ENCODE assay signal across 8 mouse cellular contexts in the genomic region with DNA sequence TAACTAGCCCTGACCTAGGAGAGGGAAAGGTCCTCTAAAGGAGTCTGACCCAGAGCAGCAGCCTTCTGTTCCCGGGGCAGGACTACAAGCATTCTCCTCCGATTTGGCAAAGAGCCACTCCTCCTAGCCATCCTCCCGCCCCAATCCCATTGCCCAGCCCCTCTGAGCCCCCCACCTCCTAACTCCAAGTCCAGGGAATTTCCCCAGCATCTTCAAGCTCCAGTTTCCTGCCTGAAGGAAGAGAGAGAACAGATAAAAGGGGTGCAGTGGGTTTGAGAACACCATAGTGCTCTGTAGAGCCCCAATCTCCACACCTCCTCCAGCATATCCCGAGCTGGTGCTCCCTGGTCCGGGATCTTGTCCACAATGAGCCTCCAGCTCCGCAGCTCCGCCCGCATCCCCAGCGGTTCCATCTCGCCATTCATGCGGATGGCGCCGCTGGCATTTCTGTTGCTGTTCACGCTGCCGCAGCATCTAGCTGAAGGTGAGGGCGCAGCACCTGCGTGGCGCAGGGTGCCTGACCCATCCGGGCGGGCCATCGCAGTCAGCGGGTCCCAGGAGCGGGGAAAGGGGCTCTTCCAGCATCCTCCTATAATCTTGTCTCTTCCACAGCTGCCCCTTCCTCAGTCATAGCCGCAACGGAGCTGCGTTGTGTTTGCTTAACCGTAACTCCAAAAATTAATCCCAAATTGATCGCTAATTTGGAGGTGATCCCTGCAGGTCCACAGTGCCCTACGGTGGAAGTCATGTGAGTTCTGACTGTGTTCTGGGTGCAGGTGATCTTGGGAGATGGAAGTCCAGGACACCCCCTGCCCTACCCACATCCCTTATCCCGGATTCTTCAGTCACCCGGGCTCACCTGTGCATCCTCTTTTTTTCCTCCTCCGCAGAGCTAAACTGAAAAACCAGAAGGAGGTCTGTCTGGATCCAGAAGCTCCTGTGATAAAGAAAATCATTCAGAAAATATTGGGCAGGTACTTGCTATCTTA. TPM values are rescaled to one million over a fixed set of nuclear protein-coding genes. Genes with fewer than 3 reads are reported as not detected.
A peak's percentile ranks its signal among the peaks of the same experiment; 100 is the strongest.
DNase-seq lines count a peak whose midpoint lies in the region; ATAC-seq and TF ChIP-seq lines count a peak whose summit lies in the region.

A gene (plus strand): TSS at position 284 of the 989 bp plus-strand sequence.

- no peak within 1 kb of the TSS for H3K9ac ChIP-seq in embryonic facial prominence, embryonic 15.5 days
- peak within 1 kb of the TSS; percentile 31; the same call in 1 of the 2 replicates for H3K9ac ChIP-seq in intestine, embryonic 15.5 days

- H3K4me3 ChIP-seq in E14TG2a.4 (replicated peaks; ENCODE audit: low read length) = peak within 1 kb of the TSS; percentile 77
- peak within 1 kb of the TSS; percentile 31 for H3K4me3 ChIP-seq in embryonic facial prominence, embryonic 15.5 days (replicated peaks)
- H3K4me3 ChIP-seq in intestine, embryonic 15.5 days (replicated peaks) = peak within 1 kb of the TSS; percentile 36

- H3K36me3 ChIP-seq in E14TG2a.4 (ENCODE audit: insufficient read depth, low read length) = no peaks in the 10 kb centered on the region
- H3K36me3 ChIP-seq in embryonic facial prominence, embryonic 15.5 days = no peaks in the 10 kb centered on the region
- no peaks in the 10 kb centered on the region for H3K36me3 ChIP-seq in intestine, embryonic 15.5 days

- H3K4me1 ChIP-seq in E14TG2a.4 (replicated peaks; ENCODE audit: low read depth, low read length) = peaks cover 24% of the 10 kb centered on the region
- H3K4me1 ChIP-seq in embryonic facial prominence, embryonic 15.5 days = peaks cover 26% of the 10 kb centered on the region
- peaks cover 18% of the 10 kb centered on the region for H3K4me1 ChIP-seq in intestine, embryonic 15.5 days (replicated peaks)

- peaks cover 24% of the 10 kb centered on the region for H3K27me3 ChIP-seq in E14TG2a.4 (ENCODE audit: insufficient read depth, low read length)
- H3K27me3 ChIP-seq in embryonic facial prominence, embryonic 15.5 days = peaks cover 17% of the 10 kb centered on the region
- peaks cover 10% of the 10 kb centered on the region for H3K27me3 ChIP-seq in intestine, embryonic 15.5 days (replicated peaks)

- no peak for ATAC-seq in embryonic facial prominence, embryonic 15.5 days (ENCODE audit: insufficient number of reproducible peaks, low FRiP score, low TSS enrichment, low read depth)
- ATAC-seq in intestine, embryonic 15.5 days = peak; percentile 51

- DNase-seq in cerebellum, postnatal 10 days = peak; percentile 48 to 55
- DNase-seq in cerebellum, adult 8-10 months = no peak
- DNase-seq in mesoderm, embryonic 11.5 days (ENCODE audit: low read depth, low spot score) = peak; percentile 66
- DNase-seq in urinary bladder, postnatal 25 days (ENCODE audit: low spot score) = no peak
- DNase-seq in cerebellum, adult 11-12 months = no peak

- H3K9me3 ChIP-seq in E14TG2a.4 (ENCODE audit: low read length) = no peaks in the 10 kb centered on the region
- H3K9me3 ChIP-seq in embryonic facial prominence, embryonic 15.5 days (replicated peaks) = no peaks in the 10 kb centered on the region
- H3K9me3 ChIP-seq in intestine, embryonic 15.5 days = no peaks in the 10 kb centered on the region

- no peak within 1 kb of the TSS for H3K27ac ChIP-seq in embryonic facial prominence, embryonic 15.5 days (replicated peaks)
- no peak within 1 kb of the TSS for H3K27ac ChIP-seq in intestine, embryonic 15.5 days

- WGBS in embryonic facial prominence, embryonic 15.5 days = 3% methylated on average over 32 of the region's 32 CpGs
- WGBS in intestine, embryonic 15.5 days = 3% methylated on average over 32 of the region's 32 CpGs

- H3K4me2 ChIP-seq in embryonic facial prominence, embryonic 15.5 days (replicated peaks) = peak within 1 kb of the TSS; percentile 49
- H3K4me2 ChIP-seq in intestine, embryonic 15.5 days (replicated peaks) = peak within 1 kb of the TSS; percentile 88

- TF ChIP-seq CTCF in E14TG2a.4 (conservative IDR thresholded peaks at IDR 0.05; ENCODE audit: low read length) = no peak

RNA-seq across cellular contexts. Expression of the gene that starts here (rescaled TPM):
- 1.4 and 3.2 TPM in 2 replicates for polyA plus RNA-seq in embryonic facial prominence, embryonic 15.5 days (2015; fragmentation: Nextera tagmentation; extraction: Ambion mirVana)
- polyA plus RNA-seq in intestine, embryonic 15.5 days (2015; fragmentation: Nextera tagmentation; extraction: Ambion mirVana) = 0.24 and 0.38 TPM in 2 replicates

Comparison
In these comparisons a context has a peak if more than half of its experiments do, and no peak if none do; other contexts are left out.
1. DNase-seq: peak in cerebellum, postnatal 10 days (2 of 2) and mesoderm, embryonic 11.5 days (single experiment); none in cerebellum, adult 8-10 months (single experiment), urinary bladder, postnatal 25 days (single experiment) and cerebellum, adult 11-12 months (single experiment).
2. Peak in ATAC-seq, H3K4me3 ChIP-seq, H3K9ac ChIP-seq and H3K4me2 ChIP-seq in intestine, embryonic 15.5 days; RNA of the gene not detected or under 1 TPM.
3. Peak in every context shown above with its lines, with median percentiles within 50 percentile points of each other: H3K4me3 ChIP-seq.